Mouse (Mus musculus) cortical plate, adult 2 months (tissue): ENCODE results near the gene Gxylt2.

Experiments
- CTCF ChIP-seq: fragments of 200-500 bp; IDR thresholded peaks from 2 replicates; pipeline ENCODE4 v1.5.1; 2011; ENCODE audit warnings: mild to moderate bottlenecking, control low read depth, low read length; ENCODE audit not compliant: insufficient read depth; ENCODE audit errors: extremely low read depth
- POLR2A ChIP-seq: fragments of 200-500 bp; IDR thresholded peaks from 2 replicates; pipeline ENCODE4 v1.6.1; 2011; ENCODE audit warnings: mild to moderate bottlenecking, low read length, control low read depth; ENCODE audit not compliant: insufficient read depth; ENCODE audit errors: extremely low read depth

GRCm38 (mm10) chr6:100850671-100851081 is 146.1 kb downstream of the Gxylt2 start:
- TF ChIP-seq CTCF (no peak), POLR2A (no peak)
